Mouse (Mus musculus) liver, postnatal 0 days (tissue): ENCODE measurements around the gene Colq. TPM values are rescaled to one million over a fixed set of nuclear protein-coding genes. Genes with fewer than 3 reads are reported as not detected.

Source experiments
- ATAC-seq: fragments of 200-750 bp; cut with Nextera tagmentation; 2 replicates; pipeline ENCODE4 v1.8.0; 2017; ENCODE audit warnings: mild to moderate bottlenecking, moderate library complexity
- DNase-seq: peaks from one replicate; pipeline ENCODE4 v3.0.0-alpha.2; 2016
- H3K27ac ChIP-seq: fragments of 300-500 bp; sonication (generic); 2 replicates; pipeline ENCODE4 v1.5.1; 2014; ENCODE audit warnings: antibody characterized with exemption, moderate library complexity, mild to moderate bottlenecking, low read depth
- H3K27me3 ChIP-seq: fragments of 300-500 bp; sonication (generic); 2 replicates; pipeline ENCODE4 v1.6.1; 2014; ENCODE audit warnings: low read length, control low read depth, mixed read lengths; ENCODE audit not compliant: insufficient read depth
- H3K36me3 ChIP-seq: fragments of 300-500 bp; sonication (generic); replicated peaks from 2 replicates; pipeline ENCODE4 v1.6.1; 2014; ENCODE audit warnings: mild to moderate bottlenecking, control low read depth, low read length, moderate library complexity, mixed read lengths; ENCODE audit not compliant: insufficient read depth
- H3K4me1 ChIP-seq: fragments of 300-500 bp; sonication (generic); 2 replicates; pipeline ENCODE4 v1.6.1; 2014; ENCODE audit warnings: antibody characterized with exemption, mild to moderate bottlenecking, control low read depth; ENCODE audit not compliant: insufficient read depth
- H3K4me2 ChIP-seq: fragments of 300-500 bp; sonication (generic); 2 replicates; pipeline ENCODE4 v1.6.1; 2014; ENCODE audit warnings: low read depth, mild to moderate bottlenecking, low read length, moderate library complexity, mixed read lengths
- H3K4me3 ChIP-seq: fragments of 300-500 bp; sonication (generic); 2 replicates; pipeline ENCODE4 v1.5.1; 2014; ENCODE audit warnings: low read depth, low read length
- H3K9ac ChIP-seq: fragments of 300-500 bp; sonication (generic); replicated peaks from 2 replicates; pipeline ENCODE4 v1.6.1; 2014; ENCODE audit warnings: mild to moderate bottlenecking, moderate library complexity
- H3K9me3 ChIP-seq: fragments of 300-500 bp; sonication (generic); 2 replicates; pipeline ENCODE4 v1.6.1; 2016; ENCODE audit warnings: mild to moderate bottlenecking, control low read depth, low read length, mixed read lengths
- CTCF ChIP-seq: sonication (generic); IDR thresholded peaks from 2 replicates; pipeline ENCODE4 v1.5.1; 2016; ENCODE audit warnings: antibody characterized with exemption, low read depth
- EP300 ChIP-seq: IDR thresholded peaks from 2 replicates; pipeline ENCODE4 v1.6.1; 2016; ENCODE audit warnings: antibody characterized with exemption, low read depth, mild to moderate bottlenecking
- WGBS: fragments of 180-500 bp; shearing (Covaris S2); extraction: QIAGEN DNeasy Blood & Tissue Kit; methylation state at CpG from one replicate; pipeline ENCODE4 v1.1.7; 2014; ENCODE audit not compliant: insufficient replicate concordance; 5-methylcytosine and 5-hydroxymethylcytosine counted together
- polyA plus RNA-seq: library from polyadenylated mRNA; unstranded; fragments of >200 nt; fragmentation: Nextera tagmentation; extraction: Ambion mirVana; gene quantifications from 2 replicates; pipeline ENCODE4 v1.2.1, GENCODE M21; 2015

The Colq gene
- polyA plus RNA-seq, 1 experiment from 2014 or later, result 0.29 TPM

DNA sequence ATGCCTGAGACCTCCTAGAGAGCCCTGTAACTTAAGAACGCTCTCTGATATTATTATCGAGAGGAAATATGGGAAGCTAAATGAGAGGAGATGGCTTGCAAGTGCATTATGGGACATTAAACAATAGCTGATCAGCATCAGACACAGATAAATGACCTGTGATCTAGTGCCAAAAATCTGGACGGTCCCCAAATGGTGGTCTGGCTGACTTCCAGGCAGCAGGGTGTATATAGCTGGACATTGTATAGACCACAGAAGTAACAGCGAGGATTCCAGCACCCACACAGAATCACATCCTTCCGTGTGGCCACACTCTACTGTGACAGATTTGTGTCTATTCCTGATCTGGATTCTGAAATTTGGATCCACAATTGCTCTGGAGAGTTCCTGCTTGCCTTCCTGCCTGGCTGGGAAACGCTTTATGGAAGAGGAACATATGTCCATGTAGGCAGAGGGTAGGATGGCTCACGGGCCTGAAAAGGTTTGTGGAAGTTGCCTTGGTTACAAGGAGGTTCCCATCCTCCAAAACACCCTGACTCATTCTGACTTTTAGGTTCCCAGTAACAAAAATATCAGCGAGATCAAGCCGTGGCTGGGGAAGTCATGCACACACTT, 18.5 kb downstream of the Colq start:
- Histone ChIP-seq H3K4me2 (no peak overlapping the region), H3K4me1 (peaks cover 21% of the 10 kb centered on the region), H3K4me3 (no peak overlapping the region), H3K9me3 (no peaks in the 10 kb centered on the region), H3K27ac (no peak overlapping the region), H3K27me3 (no peaks in the 10 kb centered on the region), H3K36me3 (no peaks in the 10 kb centered on the region), H3K9ac (no peak overlapping the region)
- TF ChIP-seq CTCF, result no peak
- 66% methylated on average over 9 of the region's 9 CpGs for WGBS
- DNase-seq, result no peak
- ATAC-seq, result no peak

- peaks cover 21% of the 10 kb centered on the region for H3K4me1 ChIP-seq
- no peak overlapping the region for H3K4me3 ChIP-seq
- DNase-seq (no peak), ATAC-seq (no peak)
- no peaks in the 10 kb centered on the region for H3K9me3 ChIP-seq
- WGBS, result 85% methylated on average over 5 of the region's 5 CpGs
- no peak overlapping the region for H3K9ac ChIP-seq
- no peak overlapping the region for H3K4me2 ChIP-seq
- H3K27ac ChIP-seq, result no peak overlapping the region
- no peak for TF ChIP-seq EP300
- no peak for TF ChIP-seq CTCF
- no peaks in the 10 kb centered on the region for H3K36me3 ChIP-seq
- no peaks in the 10 kb centered on the region for H3K27me3 ChIP-seq
Measured at GRCm38 (mm10) chr14:31571419-31571818, 19.7 kb downstream of the Colq start.

DNA sequence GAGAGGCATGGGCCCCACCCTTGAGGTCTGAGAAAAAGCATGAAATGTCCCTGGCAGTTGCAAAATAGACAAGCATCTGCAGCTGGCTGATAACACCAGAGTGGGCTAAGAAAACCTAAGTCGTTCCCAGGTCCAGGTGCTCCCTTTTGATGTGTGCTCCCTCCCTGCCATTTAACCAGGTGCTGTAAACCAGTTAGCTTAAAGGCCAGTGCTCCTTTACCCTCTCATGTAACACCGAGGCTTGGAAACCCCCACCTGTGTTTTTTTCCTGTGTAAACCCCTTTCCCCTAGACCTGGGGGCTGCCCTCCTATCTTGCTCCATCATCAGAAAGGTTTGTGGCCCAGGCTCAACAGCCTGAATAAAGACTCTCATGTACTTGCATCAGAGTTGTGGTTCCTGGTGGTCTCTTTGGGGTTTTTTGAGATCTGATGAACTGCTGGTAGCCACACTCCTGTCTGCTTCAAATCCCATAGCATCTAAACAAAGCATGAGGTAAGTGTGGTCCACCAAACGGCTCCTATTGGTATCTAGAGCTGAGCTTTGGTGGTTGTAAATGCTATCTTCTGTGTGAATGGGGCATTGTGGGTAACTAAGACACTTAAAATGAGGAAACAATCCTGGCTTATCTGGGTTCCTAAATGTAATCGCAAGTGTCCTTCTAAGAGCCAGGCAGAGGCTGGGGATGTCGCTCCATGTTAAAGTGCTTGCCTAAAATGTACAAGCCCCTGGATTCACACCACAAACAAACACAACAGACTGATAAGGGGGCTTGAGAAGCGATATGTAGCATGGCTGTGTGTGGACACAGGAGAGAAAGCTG, 20.8 kb downstream of the Colq start:
- DNase-seq, result no peak
- Histone ChIP-seq H3K4me3 (no peak overlapping the region), H3K27ac (no peak overlapping the region), H3K4me1 (peaks cover 22% of the 10 kb centered on the region), H3K36me3 (no peaks in the 10 kb centered on the region), H3K9me3 (no peaks in the 10 kb centered on the region), H3K27me3 (no peaks in the 10 kb centered on the region), H3K4me2 (no peak overlapping the region), H3K9ac (no peak overlapping the region)
- peak; percentile 71 for ATAC-seq
- WGBS, result 34% methylated on average over 6 of the region's 6 CpGs
- peak; percentile 82 for TF ChIP-seq EP300
- TF ChIP-seq CTCF, result no peak

- no peaks in the 10 kb centered on the region for H3K36me3 ChIP-seq
- H3K4me3 ChIP-seq, result no peak overlapping the region
- ATAC-seq, result peak; percentile 26
- 0 out of 2 replicates have a peak overlapping the region, but pooled peaks have one; percentile 22 for H3K27ac ChIP-seq
- TF ChIP-seq CTCF, result no peak
- TF ChIP-seq EP300, result no peak
- WGBS, result 29% methylated on average over 7 of the region's 7 CpGs
- DNase-seq, result peak; percentile 47
- H3K4me2 ChIP-seq, result peak overlapping the region; percentile 27; the same call in 1 of the 2 replicates
- no peak overlapping the region for H3K9ac ChIP-seq
- no peaks in the 10 kb centered on the region for H3K27me3 ChIP-seq
- no peaks in the 10 kb centered on the region for H3K9me3 ChIP-seq
- H3K4me1 ChIP-seq, result peaks cover 27% of the 10 kb centered on the region
Measured at GRCm38 (mm10) chr14:31569151-31569631, 22.0 kb downstream of the Colq start.

DNA sequence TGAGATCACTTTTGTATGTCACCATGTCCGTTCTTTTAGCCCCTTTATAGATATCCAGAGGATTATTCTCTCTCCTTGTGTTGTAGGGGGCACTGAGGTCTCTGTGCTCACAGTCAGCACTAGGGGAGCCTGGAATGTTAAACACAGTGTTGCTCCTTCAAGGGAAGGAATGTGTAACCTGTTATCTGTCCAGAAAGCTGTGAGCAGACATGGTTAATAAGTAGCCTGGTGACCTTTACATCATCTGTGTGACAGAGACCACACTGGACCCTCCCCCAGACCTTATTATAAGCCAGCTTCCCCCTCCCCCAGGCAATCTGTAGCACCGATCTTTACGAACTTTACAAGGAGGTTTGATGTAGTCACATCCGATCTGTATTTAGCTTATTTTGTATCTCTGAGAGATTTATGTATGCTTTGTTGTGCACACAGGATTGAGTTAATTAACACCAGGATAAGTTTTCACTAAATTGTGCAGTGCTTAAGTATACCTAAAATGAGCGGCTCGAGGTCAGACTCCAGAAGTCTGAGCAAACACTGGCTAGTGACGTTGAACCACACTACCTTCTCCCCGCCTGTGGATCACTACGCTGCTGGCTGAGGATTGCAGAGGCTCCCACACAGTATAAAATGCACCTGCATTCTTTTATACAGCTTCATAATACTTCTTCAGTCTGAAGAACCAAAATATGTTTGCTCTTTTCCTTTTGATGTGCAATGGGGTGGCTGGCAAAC, 25.5 kb downstream of the Colq start:
- no peak overlapping the region for H3K4me2 ChIP-seq
- WGBS, result 63% methylated on average over 9 of the region's 9 CpGs
- TF ChIP-seq CTCF, result no peak
- no peak for TF ChIP-seq EP300
- H3K27ac ChIP-seq, result no peak overlapping the region
- ATAC-seq, result peak; percentile 33; the same call in 1 of the 2 replicates
- no peak for DNase-seq
- no peaks in the 10 kb centered on the region for H3K36me3 ChIP-seq
- no peaks in the 10 kb centered on the region for H3K9me3 ChIP-seq
- no peak overlapping the region for H3K9ac ChIP-seq
- H3K4me1 ChIP-seq, result peaks cover 30% of the 10 kb centered on the region
- H3K4me3 ChIP-seq, result no peak overlapping the region
- H3K27me3 ChIP-seq, result no peaks in the 10 kb centered on the region
